Mouse (Mus musculus): ENCODE measurements at regions not wholly inside any gene's neighbourhood (a gene's known extent, or its start where the extent isn't known, plus 50 kb on each side); places are given as distances from the start of the nearest gene placed in this dataset.
"Not testable (repeated sequence)": the region's sequence is repeated elsewhere in the genome, so short reads cannot be mapped to it uniquely, and the experiment has no call there.

DNA sequence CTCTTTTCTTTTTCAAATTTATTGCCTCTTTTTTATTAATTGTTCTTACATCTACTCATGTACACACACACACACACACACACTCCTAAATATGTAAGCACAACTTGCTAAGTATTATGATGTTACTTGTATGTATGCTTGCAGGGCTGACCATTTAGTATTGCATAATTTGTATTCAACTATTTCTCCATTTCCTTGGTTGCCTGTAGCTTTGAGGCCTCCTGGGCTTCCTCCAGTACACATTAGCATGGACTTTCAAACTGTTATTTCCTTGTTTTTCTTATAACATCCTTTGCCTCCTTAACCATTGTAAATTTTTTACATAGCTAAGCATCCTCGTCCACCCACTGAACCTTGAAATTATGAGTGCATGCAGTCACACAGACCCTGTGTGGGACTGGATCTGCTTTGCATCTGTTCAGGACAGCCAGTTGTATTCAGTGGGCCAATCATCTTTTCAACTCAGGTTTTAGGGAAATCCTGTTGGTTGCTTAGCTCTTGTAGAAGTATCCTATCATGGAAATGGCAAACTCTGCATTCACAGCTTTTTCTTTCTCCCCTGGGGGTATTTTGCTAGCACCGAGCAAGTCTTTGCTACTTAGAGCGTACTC is 110.8 kb upstream of the Ahi1 start:
- H3K9me3 ChIP-seq, result no peaks in the 10 kb centered on the region
- H3K27me3 ChIP-seq, result no peaks in the 10 kb centered on the region
- H3K4me2 ChIP-seq (replicated peaks), result no peak overlapping the region
- no peak overlapping the region for H3K9ac ChIP-seq (replicated peaks)
- no peak overlapping the region for H3K27ac ChIP-seq (replicated peaks)
- ATAC-seq (ENCODE audit: low FRiP score, low read depth), result no peak
- 44% methylated on average over 3 of the region's 3 CpGs for WGBS
- H3K4me3 ChIP-seq, result no peak overlapping the region
- H3K4me1 ChIP-seq, result peaks cover 11% of the 10 kb centered on the region
- H3K36me3 ChIP-seq, result no peaks in the 10 kb centered on the region

DNA sequence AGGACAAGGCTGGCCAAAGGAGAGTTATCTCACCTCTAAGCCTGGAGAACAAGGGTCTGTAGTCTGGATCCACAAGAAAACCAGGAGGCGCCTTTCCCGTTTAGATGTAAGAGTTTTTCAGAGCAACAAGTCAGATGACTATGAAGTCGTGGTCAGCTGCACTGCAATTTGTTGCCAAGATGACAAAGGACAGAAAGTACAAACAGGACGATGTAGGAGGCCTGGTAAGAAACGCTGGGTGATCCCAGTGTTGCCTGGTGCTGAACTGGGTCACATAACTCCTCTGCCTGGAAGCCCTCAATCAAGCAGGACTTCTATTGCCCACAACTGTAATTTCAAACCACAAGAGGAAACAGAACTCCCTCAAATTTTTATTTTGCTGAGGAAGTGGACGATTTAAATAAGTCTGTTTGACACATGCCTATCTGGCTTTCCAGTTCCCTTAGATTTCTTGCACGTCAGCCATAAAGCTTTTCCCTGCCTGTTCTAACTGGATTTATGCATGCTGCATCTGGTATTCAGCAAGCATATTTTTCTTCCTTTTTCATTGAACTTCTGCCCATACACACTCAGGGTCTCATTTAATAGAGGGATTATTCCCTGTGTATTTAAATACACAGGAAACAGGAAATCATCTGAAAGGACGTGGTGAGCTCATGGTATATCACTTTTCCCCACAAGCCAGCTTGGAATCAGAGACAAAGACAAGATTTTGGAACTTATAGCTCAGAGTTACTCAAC is 113.5 kb upstream of the Ahi1 start:
- H3K4me2 ChIP-seq (replicated peaks), result no peak overlapping the region
- H3K27me3 ChIP-seq, result no peaks in the 10 kb centered on the region
- H3K27ac ChIP-seq (replicated peaks), result no peak overlapping the region
- H3K9ac ChIP-seq (replicated peaks), result no peak overlapping the region
- H3K9me3 ChIP-seq, result no peaks in the 10 kb centered on the region
- H3K4me3 ChIP-seq, result no peak overlapping the region
- WGBS, result 78% methylated on average over 8 of the region's 8 CpGs
- ATAC-seq (ENCODE audit: low FRiP score, low read depth), result no peak
- no peaks in the 10 kb centered on the region for H3K36me3 ChIP-seq
- peaks cover 11% of the 10 kb centered on the region for H3K4me1 ChIP-seq

DNA sequence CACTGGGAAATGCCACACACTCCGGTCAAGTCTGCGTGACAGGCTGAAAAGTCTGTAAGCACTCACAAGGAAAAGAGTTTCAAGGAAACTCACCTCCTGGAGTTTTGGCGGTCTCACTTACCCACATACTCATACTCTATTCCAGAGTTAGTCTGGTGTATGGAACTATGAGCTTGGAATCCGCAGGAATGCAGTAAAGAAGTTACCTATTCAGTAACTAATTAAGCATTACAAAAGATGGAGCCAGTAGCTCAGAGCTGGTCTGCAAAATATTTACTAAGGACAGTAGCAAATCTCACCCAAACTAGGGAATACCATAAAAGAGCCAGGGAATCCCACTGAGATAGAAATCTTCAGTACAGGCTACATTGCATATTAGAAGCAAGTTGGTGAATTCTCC is 111.9 kb upstream of the Pde7b start:
- H3K27me3 ChIP-seq; H3K4me3 ChIP-seq; H3K4me1 ChIP-seq; H3K4me2 ChIP-seq (replicated peaks); H3K9me3 ChIP-seq; H3K36me3 ChIP-seq; H3K9ac ChIP-seq (replicated peaks); ATAC-seq (ENCODE audit: low FRiP score, low read depth); H3K27ac ChIP-seq (replicated peaks): not testable (repeated sequence)
- WGBS, result 58% methylated on average over 4 of the region's 4 CpGs

DNA sequence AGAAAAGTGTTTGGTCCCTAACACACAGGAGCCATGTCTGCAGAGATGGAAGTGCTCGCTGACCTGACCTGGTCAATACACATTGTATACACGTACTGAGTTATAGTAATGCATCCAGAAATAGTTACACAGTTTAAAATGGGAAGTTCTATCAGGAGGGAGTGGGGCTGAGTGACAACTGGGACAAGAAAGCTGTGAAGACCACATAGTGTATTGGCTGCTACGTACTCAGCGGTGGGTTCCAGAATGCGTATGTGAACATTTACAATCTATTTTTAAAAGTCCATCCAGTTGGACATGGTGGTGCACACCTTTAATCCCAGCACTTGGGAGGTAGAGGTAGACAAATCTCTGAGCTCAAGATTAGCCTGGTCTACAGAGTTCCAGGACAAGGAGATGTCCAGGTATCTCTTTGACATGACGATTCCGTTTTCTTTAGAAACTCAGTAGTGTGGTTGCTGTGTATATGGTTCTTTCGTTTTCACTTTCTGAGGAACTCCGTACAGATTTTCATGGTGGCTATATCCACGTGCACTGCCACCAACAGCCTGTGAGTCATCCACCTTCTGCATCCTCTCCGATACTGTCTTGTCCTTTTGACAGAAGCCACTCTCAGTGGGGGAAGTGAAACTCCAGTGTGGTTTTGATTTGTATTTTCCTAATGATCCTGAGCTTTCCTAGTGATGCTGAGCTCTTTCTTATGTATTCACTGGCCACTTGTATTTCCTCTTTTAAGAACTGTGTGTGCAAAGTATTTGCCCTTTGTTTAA is 110.1 kb upstream of the Pde7b start:
- Histone ChIP-seq H3K36me3 (no peaks in the 10 kb centered on the region), H3K27ac (replicated peaks) (no peak overlapping the region), H3K4me2 (replicated peaks) (no peak overlapping the region), H3K27me3 (no peaks in the 10 kb centered on the region), H3K9ac (replicated peaks) (no peak overlapping the region), H3K9me3 (no peaks in the 10 kb centered on the region), H3K4me3 (no peak overlapping the region), H3K4me1 (no peaks in the 10 kb centered on the region)
- 88% methylated on average over 11 of the region's 11 CpGs for WGBS
- ATAC-seq (ENCODE audit: low FRiP score, low read depth), result no peak

DNA sequence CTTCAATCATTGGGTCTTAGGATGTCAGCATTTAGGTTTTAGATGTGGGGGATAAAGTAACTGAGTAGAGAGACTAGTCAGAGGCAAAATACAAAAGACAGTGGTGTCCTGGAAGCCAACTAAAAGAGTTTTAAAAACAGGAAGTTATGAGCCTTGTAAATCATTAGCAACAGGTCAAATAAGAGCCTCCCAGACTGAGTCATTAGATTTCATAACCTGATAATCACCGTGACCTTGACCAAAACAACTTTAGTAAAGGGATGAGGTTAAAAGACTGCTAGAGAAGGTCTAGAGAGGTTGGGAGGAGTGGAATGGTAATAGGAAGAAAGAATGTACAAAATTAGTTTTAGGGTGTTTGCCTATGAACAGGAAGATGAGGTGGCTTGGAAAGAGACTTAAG is 103.4 kb upstream of the Pde7b start:
- Histone ChIP-seq H3K9ac (replicated peaks) (no peak overlapping the region), H3K36me3 (no peaks in the 10 kb centered on the region), H3K9me3 (no peaks in the 10 kb centered on the region), H3K4me1 (no peaks in the 10 kb centered on the region), H3K4me3 (no peak overlapping the region), H3K4me2 (replicated peaks) (no peak overlapping the region), H3K27ac (replicated peaks) (no peak overlapping the region), H3K27me3 (no peaks in the 10 kb centered on the region)
- WGBS, result 85% methylated on average over 1 of the region's 1 CpGs
- ATAC-seq (ENCODE audit: low FRiP score, low read depth), result no peak

DNA sequence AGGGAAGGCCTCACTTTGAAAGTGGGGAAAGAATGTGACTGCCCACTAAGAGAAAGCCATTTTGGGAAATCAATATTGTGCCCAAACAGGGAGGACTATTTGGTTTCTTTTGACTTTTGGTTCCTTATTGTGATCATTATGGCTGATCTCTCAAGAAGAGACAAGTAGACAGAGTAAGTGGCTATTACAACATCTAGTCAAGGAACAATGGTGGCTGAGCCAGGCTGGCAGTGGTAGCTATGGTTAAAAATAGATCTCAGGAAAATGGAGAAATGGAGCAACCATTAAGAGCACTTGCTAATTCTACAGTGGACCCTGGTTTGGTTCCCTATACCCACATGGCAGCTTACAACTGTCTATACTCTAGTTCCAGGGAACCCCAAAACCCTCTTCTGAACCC is 102.6 kb upstream of the Pde7b start:
- no peak for ATAC-seq (ENCODE audit: low FRiP score, low read depth)
- Histone ChIP-seq H3K4me3 (no peak overlapping the region), H3K36me3 (no peaks in the 10 kb centered on the region), H3K9ac (replicated peaks) (no peak overlapping the region), H3K9me3 (no peaks in the 10 kb centered on the region), H3K4me2 (replicated peaks) (no peak overlapping the region), H3K27ac (replicated peaks) (no peak overlapping the region), H3K4me1 (no peaks in the 10 kb centered on the region), H3K27me3 (no peaks in the 10 kb centered on the region)

DNA sequence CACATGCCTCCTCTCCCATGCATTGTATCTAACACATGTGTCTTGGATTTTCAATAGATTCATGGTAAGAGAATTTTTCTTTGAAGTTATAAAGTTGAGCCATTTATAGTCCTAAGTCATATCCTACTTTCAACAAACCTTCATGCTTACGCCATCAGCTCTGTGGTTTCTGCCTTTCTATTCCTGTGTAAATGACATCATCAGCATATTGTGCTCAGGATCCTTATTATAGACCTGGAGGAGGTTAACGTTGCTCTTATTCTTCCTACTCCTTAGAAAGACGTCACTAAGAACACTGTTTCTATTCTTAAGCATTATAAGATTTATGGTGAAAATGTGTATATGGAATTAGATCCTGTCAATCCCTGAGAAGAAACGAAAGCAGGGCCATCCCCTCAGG is 93.7 kb upstream of the Pde7b start:
- no peak for ATAC-seq (ENCODE audit: low FRiP score, low read depth)

DNA sequence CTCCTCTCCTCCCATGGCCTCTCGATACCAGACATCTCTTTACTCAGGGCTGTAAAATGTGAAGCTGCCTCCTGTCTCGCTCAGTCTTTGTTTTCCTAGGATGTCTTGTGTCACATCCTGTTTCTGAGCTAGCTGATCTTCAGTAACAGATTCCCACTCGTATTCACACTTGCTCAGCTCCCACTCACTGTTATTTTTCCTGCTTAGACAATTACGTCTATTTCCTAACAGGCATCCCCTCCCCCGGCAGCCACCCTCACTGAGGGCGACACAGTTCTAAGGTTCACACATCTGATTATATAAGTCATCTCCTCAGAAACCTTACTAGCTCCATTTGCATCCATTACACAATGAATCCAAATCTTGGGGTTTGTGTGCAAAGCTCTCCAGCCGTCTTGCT is 74.9 kb upstream of the Pde7b start:
- Histone ChIP-seq H3K9me3 (no peaks in the 10 kb centered on the region), H3K4me1 (no peaks in the 10 kb centered on the region), H3K36me3 (no peaks in the 10 kb centered on the region), H3K27ac (replicated peaks) (no peak overlapping the region), H3K27me3 (no peaks in the 10 kb centered on the region), H3K4me3 (no peak overlapping the region), H3K4me2 (replicated peaks) (no peak overlapping the region), H3K9ac (replicated peaks) (no peak overlapping the region)
- WGBS, result 77% methylated on average over 7 of the region's 7 CpGs
- no peak for ATAC-seq (ENCODE audit: low FRiP score, low read depth)

More for the DNA sequence above, 93.7 kb upstream of the Pde7b start:
- no peak overlapping the region for H3K4me3 ChIP-seq
- H3K4me2 ChIP-seq (replicated peaks), result no peak overlapping the region
- H3K9ac ChIP-seq (replicated peaks), result no peak overlapping the region
- H3K9me3 ChIP-seq, result no peaks in the 10 kb centered on the region
- WGBS, result 81% methylated on average over 4 of the region's 4 CpGs
- H3K27me3 ChIP-seq, result no peaks in the 10 kb centered on the region
- H3K4me1 ChIP-seq, result no peaks in the 10 kb centered on the region
- no peaks in the 10 kb centered on the region for H3K36me3 ChIP-seq
- H3K27ac ChIP-seq (replicated peaks), result no peak overlapping the region

DNA sequence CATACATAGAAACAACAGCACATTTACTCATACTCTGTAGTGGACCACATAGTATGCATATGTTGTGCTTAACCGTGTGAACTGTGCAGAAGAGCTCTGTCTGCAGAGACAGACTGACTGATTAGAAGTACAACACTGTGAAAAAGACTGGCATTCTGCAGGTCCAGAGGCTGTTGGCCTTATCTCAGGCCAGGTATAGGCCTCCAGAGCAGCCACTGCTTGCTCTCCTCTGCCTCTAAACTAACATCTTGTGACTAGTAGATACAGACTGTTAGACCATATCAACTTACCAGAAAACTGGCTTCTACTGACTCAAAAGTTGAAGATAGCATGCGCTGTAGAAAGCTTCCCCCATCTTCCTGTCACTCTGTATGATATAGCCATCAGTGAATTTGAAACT is 73.5 kb upstream of the Pde7b start:
- Histone ChIP-seq H3K9me3 (no peaks in the 10 kb centered on the region), H3K9ac (replicated peaks) (no peak overlapping the region), H3K4me3 (no peak overlapping the region), H3K27me3 (no peaks in the 10 kb centered on the region), H3K4me2 (replicated peaks) (no peak overlapping the region), H3K4me1 (no peaks in the 10 kb centered on the region), H3K36me3 (no peaks in the 10 kb centered on the region), H3K27ac (replicated peaks) (no peak overlapping the region)
- 89% methylated on average over 2 of the region's 2 CpGs for WGBS
- no peak for ATAC-seq (ENCODE audit: low FRiP score, low read depth)

DNA sequence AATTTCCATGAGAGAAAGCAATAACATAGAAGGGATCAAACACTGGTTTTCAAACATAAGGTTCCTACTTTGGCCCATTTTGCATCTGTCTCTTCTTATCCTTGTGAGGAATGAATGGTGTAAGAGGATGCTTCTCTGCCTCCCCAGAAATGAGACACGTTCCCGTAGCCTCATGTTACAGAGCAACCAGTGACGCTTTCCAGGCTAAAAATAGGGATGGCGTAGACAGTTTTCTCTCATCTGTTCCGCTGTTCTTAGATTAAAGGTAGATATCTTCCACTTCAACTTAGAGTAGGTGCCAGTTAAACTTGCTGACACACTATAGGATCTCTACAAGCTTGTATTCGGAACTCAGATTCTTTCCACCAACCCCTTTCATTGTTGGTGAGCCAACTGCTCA is 69.1 kb upstream of the Pde7b start:
- H3K27me3 ChIP-seq, result no peaks in the 10 kb centered on the region
- 88% methylated on average over 6 of the region's 6 CpGs for WGBS
- H3K4me1 ChIP-seq, result no peaks in the 10 kb centered on the region
- no peaks in the 10 kb centered on the region for H3K9me3 ChIP-seq
- no peak overlapping the region for H3K9ac ChIP-seq (replicated peaks)
- H3K36me3 ChIP-seq, result no peaks in the 10 kb centered on the region
- H3K4me3 ChIP-seq, result no peak overlapping the region
- no peak overlapping the region for H3K27ac ChIP-seq (replicated peaks)
- ATAC-seq (ENCODE audit: low FRiP score, low read depth), result no peak
- H3K4me2 ChIP-seq (replicated peaks), result no peak overlapping the region

DNA sequence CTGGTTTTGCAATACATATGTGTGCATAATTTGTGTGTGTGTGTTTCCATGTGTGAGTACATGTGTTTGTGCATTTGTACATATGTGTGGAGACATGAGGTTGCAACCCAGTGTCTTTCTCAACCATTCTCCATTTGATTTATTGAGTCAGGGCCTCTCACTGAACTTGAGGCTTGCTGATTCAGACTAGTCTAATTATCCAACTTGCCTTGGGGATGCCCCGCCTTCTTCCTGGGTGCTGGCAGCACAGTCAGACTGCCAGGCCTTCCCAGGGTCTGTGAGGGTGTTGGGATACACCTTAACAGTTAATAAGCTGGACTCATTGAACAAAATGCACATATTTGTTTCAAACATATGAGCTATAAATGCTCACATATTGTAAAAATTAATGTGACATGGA is 56.1 kb upstream of the Pde7b start:
- Histone ChIP-seq H3K4me2 (replicated peaks) (no peak overlapping the region), H3K27me3 (no peaks in the 10 kb centered on the region), H3K4me3 (no peak overlapping the region), H3K27ac (replicated peaks) (no peak overlapping the region), H3K36me3 (no peaks in the 10 kb centered on the region), H3K4me1 (no peaks in the 10 kb centered on the region), H3K9ac (replicated peaks) (no peak overlapping the region), H3K9me3 (no peaks in the 10 kb centered on the region)
- WGBS, result 77% methylated on average over 1 of the region's 1 CpGs
- ATAC-seq (ENCODE audit: low FRiP score, low read depth), result no peak

DNA sequence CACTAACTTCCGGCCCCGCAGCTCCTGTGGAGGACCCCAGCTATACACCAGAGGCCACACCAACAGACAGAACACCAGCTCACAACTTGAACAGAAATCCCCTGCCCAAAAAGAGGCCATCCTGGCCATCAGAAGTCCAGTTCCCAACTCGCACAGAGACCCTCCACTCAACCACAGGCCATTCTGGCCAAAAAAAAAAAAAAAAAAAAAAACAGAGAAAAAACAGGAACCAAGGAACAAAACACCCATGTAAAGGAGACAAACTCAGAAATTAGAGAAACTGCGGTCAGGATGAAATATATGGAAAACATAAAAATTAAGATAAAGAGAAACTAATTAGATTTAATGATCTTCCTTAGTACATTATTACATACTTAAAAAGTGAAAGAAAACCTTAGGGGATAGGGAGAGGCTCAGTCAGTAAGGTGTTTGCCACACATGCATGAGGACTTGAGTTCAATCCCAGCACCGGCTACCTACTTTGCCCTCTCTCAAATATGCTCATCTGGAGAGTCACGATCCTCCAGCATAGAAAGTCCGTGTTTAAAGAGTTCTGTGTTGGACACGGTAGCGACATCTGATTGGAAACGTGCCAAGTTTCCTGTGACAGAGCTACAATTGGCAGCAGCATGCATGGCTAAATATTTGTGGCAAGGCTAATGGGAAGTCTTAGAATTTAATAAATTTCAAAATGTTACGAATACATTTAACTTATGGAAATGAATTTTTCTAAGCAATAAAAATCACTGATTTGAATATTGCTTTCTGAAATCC is 51.9 kb upstream of the Pde7b start:
- Histone ChIP-seq H3K27ac (replicated peaks) (no peak overlapping the region), H3K9ac (replicated peaks) (no peak overlapping the region)
- WGBS, result 87% methylated on average over 11 of the region's 11 CpGs

More for the DNA sequence above, 51.9 kb upstream of the Pde7b start:
- no peak for ATAC-seq (ENCODE audit: low FRiP score, low read depth)
- Histone ChIP-seq H3K4me1 (no peaks in the 10 kb centered on the region), H3K36me3 (no peaks in the 10 kb centered on the region), H3K4me3 (no peak overlapping the region), H3K4me2 (replicated peaks) (no peak overlapping the region), H3K9me3 (no peaks in the 10 kb centered on the region), H3K27me3 (no peaks in the 10 kb centered on the region)
